Mouse (Mus musculus) stomach, postnatal 0 days (tissue): ENCODE results near the gene Tnp1. TPM values are rescaled to one million over a fixed set of nuclear protein-coding genes. Genes with fewer than 3 reads are reported as not detected.

Experiments
- ATAC-seq: fragments of 200-750 bp; cut with Nextera tagmentation; 2 replicates; pipeline ENCODE4 v1.8.0; 2017; ENCODE audit not compliant: low FRiP score, low TSS enrichment
- DNase-seq: peaks from one replicate; pipeline ENCODE4 v3.0.0-alpha.2; 2016; ENCODE audit warnings: low spot score
- H3K27ac ChIP-seq: fragments of 300-500 bp; sonication (generic); replicated peaks from 2 replicates; pipeline ENCODE4 v1.5.1; 2014; ENCODE audit warnings: mild to moderate bottlenecking, control low read depth
- H3K27me3 ChIP-seq: fragments of 300-500 bp; sonication (generic); 2 replicates; pipeline ENCODE4 v1.6.1; 2014; ENCODE audit warnings: low read length; ENCODE audit not compliant: control insufficient read depth, insufficient read depth
- H3K36me3 ChIP-seq: fragments of 300-500 bp; sonication (generic); 2 replicates; pipeline ENCODE4 v1.6.1; 2014; ENCODE audit warnings: low read length, mixed read lengths; ENCODE audit not compliant: control insufficient read depth, insufficient read depth
- H3K4me1 ChIP-seq: fragments of 300-500 bp; sonication (generic); replicated peaks from 2 replicates; pipeline ENCODE4 v1.6.1; 2014; ENCODE audit warnings: antibody characterized with exemption; ENCODE audit not compliant: control insufficient read depth, insufficient read depth
- H3K4me2 ChIP-seq: fragments of 300-500 bp; sonication (generic); replicated peaks from 2 replicates; pipeline ENCODE4 v1.6.1; 2014; ENCODE audit warnings: low read depth, mild to moderate bottlenecking, control low read depth, moderate library complexity
- H3K4me3 ChIP-seq: fragments of 300-500 bp; sonication (generic); 2 replicates; pipeline ENCODE4 v1.5.1; 2014; ENCODE audit warnings: low read depth, low read length, control low read depth
- H3K9ac ChIP-seq: fragments of 300-500 bp; sonication (generic); 2 replicates; pipeline ENCODE4 v1.6.1; 2014; ENCODE audit warnings: mild to moderate bottlenecking, low read length, control low read depth, mixed read lengths
- H3K9me3 ChIP-seq: fragments of 300-500 bp; sonication (generic); 2 replicates; pipeline ENCODE4 v1.6.1; 2016; ENCODE audit warnings: low read length; ENCODE audit not compliant: control insufficient read depth
- CTCF ChIP-seq: IDR thresholded peaks from 2 replicates; pipeline ENCODE4 v1.5.1; 2016; ENCODE audit warnings: antibody characterized with exemption, low read depth, mild to moderate bottlenecking, moderate library complexity
- EP300 ChIP-seq: optimal IDR thresholded peaks from 2 replicates; pipeline ENCODE3; 2016; ENCODE audit warnings: antibody characterized with exemption
- WGBS: fragments of 180-500 bp; shearing (Covaris S2); extraction: QIAGEN DNeasy Blood & Tissue Kit; methylation state at CpG from one replicate; pipeline ENCODE4 v1.1.7; 2014; 5-methylcytosine and 5-hydroxymethylcytosine counted together
- polyA plus RNA-seq: library from polyadenylated mRNA; unstranded; fragments of >200 nt; fragmentation: Nextera tagmentation; extraction: Ambion mirVana; gene quantifications from 2 replicates; pipeline ENCODE4 v1.2.1, GENCODE M21; 2015

Gene Tnp1
- polyA plus RNA-seq = not detected in 2 replicates

- Histone ChIP-seq H3K36me3 (no peaks in the 10 kb centered on the region), H3K27ac (no peak within 1 kb of the TSS), H3K9me3 (no peaks in the 10 kb centered on the region), H3K4me2 (no peak within 1 kb of the TSS), H3K4me3 (no peak within 1 kb of the TSS), H3K27me3 (no peaks in the 10 kb centered on the region), H3K9ac (no peak within 1 kb of the TSS), H3K4me1 (no peaks in the 10 kb centered on the region)
- WGBS = 89% methylated on average over 12 of the region's 12 CpGs
- no peak for DNase-seq
- ATAC-seq = no peak
- TF ChIP-seq EP300 (no peak), CTCF (no peak)
Measured at GRCm38 (mm10) chr1:73015731-73016130, at the start of gene Tnp1. Gene Tnp1 (minus strand): TSS chr1:73015909.

GRCm38 (mm10) chr1:73064336-73064735 is 48.6 kb upstream of the Tnp1 start:
- Histone ChIP-seq H3K4me3 (no peak overlapping the region), H3K4me2 (no peak overlapping the region), H3K36me3 (no peaks in the 10 kb centered on the region), H3K27me3 (no peaks in the 10 kb centered on the region), H3K4me1 (no peaks in the 10 kb centered on the region), H3K9me3 (no peaks in the 10 kb centered on the region), H3K9ac (no peak overlapping the region), H3K27ac (no peak overlapping the region)
- ATAC-seq = no peak
- no peak for DNase-seq
- 71% methylated on average over 3 of the region's 3 CpGs for WGBS
- TF ChIP-seq CTCF (no peak), EP300 (no peak)

- no peak overlapping the region for H3K9ac ChIP-seq
- ATAC-seq (no peak), DNase-seq (no peak)
- no peaks in the 10 kb centered on the region for H3K4me1 ChIP-seq
- TF ChIP-seq EP300 = no peak
- TF ChIP-seq CTCF = no peak
- no peak overlapping the region for H3K4me3 ChIP-seq
- WGBS = 43% methylated on average over 7 of the region's 7 CpGs
- H3K4me2 ChIP-seq = no peak overlapping the region
- no peaks in the 10 kb centered on the region for H3K9me3 ChIP-seq
- no peak overlapping the region; the same call in 1 of the 2 replicates for H3K27ac ChIP-seq
- H3K36me3 ChIP-seq = no peaks in the 10 kb centered on the region
- H3K27me3 ChIP-seq = no peaks in the 10 kb centered on the region
Measured at GRCm38 (mm10) chr1:73061491-73062233, 46.0 kb upstream of the Tnp1 start.

GRCm38 (mm10) chr1:73060271-73060670 is 44.6 kb upstream of the Tnp1 start:
- H3K9ac ChIP-seq = no peak overlapping the region
- H3K4me3 ChIP-seq = no peak overlapping the region
- no peaks in the 10 kb centered on the region for H3K9me3 ChIP-seq
- H3K27ac ChIP-seq = no peak overlapping the region
- ATAC-seq = no peak
- H3K4me1 ChIP-seq = no peaks in the 10 kb centered on the region
- H3K36me3 ChIP-seq = no peaks in the 10 kb centered on the region
- no peak overlapping the region for H3K4me2 ChIP-seq
- no peaks in the 10 kb centered on the region for H3K27me3 ChIP-seq
- no peak for DNase-seq
- TF ChIP-seq EP300 = no peak
- TF ChIP-seq CTCF = no peak
- 59% methylated on average over 3 of the region's 3 CpGs for WGBS

- Histone ChIP-seq H3K4me3 (no peak overlapping the region), H3K4me2 (no peak overlapping the region), H3K36me3 (no peaks in the 10 kb centered on the region), H3K9me3 (no peaks in the 10 kb centered on the region), H3K9ac (no peak overlapping the region), H3K27me3 (no peaks in the 10 kb centered on the region), H3K27ac (no peak overlapping the region), H3K4me1 (no peaks in the 10 kb centered on the region)
- TF ChIP-seq EP300 (no peak), CTCF (no peak)
- WGBS = 89% methylated on average over 3 of the region's 3 CpGs
- DNase-seq (no peak), ATAC-seq (no peak)
Measured at GRCm38 (mm10) chr1:73056266-73057001, 40.7 kb upstream of the Tnp1 start.

- Histone ChIP-seq H3K36me3 (no peaks in the 10 kb centered on the region), H3K27me3 (no peaks in the 10 kb centered on the region), H3K4me2 (no peak overlapping the region), H3K9ac (no peak overlapping the region), H3K27ac (no peak overlapping the region), H3K9me3 (no peaks in the 10 kb centered on the region), H3K4me1 (no peaks in the 10 kb centered on the region), H3K4me3 (no peak overlapping the region)
- WGBS = 54% methylated on average over 3 of the region's 3 CpGs
- TF ChIP-seq CTCF = no peak
- TF ChIP-seq EP300 = no peak
- no peak for ATAC-seq
- DNase-seq = no peak
Measured at GRCm38 (mm10) chr1:73055820-73056219, 40.1 kb upstream of the Tnp1 start.
